ENCODE assay signal across 9 mouse cellular contexts in genomic region chr16:69469024-69469780, GRCm38 (mm10).
DNase-seq lines count a peak whose midpoint lies in the region; ATAC-seq and TF ChIP-seq lines count a peak whose summit lies in the region.
"Had no signal": no experiment of that assay in that cellular context is flagged by ENCODE, and none has a peak within 500 bp of the region (broad histone marks: within the 10 kb centered on the region; RNA-seq: fewer than 3 reads in every experiment).

No protein-coding gene starts in this region.

- peak; percentile 77 for ATAC-seq in midbrain, embryonic 13.5 days

- no peaks in the 10 kb centered on the region for H3K27me3 ChIP-seq in forebrain, embryonic 10.5 days (ENCODE audit: poor library complexity, severe bottlenecking)
- H3K27me3 ChIP-seq in midbrain, embryonic 13.5 days: no peaks in the 10 kb centered on the region

- peak overlapping the region; percentile 29 for H3K4me3 ChIP-seq in forebrain, embryonic 10.5 days
- peak overlapping the region; percentile 57 for H3K4me3 ChIP-seq in layer of hippocampus, adult 2 months
- H3K4me3 ChIP-seq in midbrain, embryonic 13.5 days (replicated peaks): peak overlapping the region; percentile 35
- H3K4me3 ChIP-seq: heart, adult 2 months had no signal

- H3K36me3 ChIP-seq in forebrain, embryonic 10.5 days (replicated peaks): no peaks in the 10 kb centered on the region
- no peaks in the 10 kb centered on the region for H3K36me3 ChIP-seq in midbrain, embryonic 13.5 days

- no peak for TF ChIP-seq CTCF in layer of hippocampus, adult 2 months (conservative IDR thresholded peaks at IDR 0.05)

- no peak overlapping the region for H3K27ac ChIP-seq in forebrain, embryonic 10.5 days
- peak overlapping the region; percentile 65 for H3K27ac ChIP-seq in layer of hippocampus, adult 2 months
- H3K27ac ChIP-seq in midbrain, embryonic 13.5 days: no peak overlapping the region
- H3K27ac ChIP-seq: heart, adult 2 months had no signal

- H3K4me2 ChIP-seq in midbrain, embryonic 13.5 days (replicated peaks): peak overlapping the region; percentile 55

- peak; percentile 26 to 49 for DNase-seq in cerebellum, postnatal 14 days
- no peak for DNase-seq in cerebellum, adult 9-11 months
- DNase-seq in forebrain, embryonic 10.5 days (ENCODE audit: extremely low spot score, low spot score): no peak
- DNase-seq in layer of hippocampus, adult 2 months (ENCODE audit: low spot score in 2 of 2): peak; percentile 20 to 24
- DNase-seq in ovary, adult 18-20 months (ENCODE audit: low spot score): no peak
- no peak for DNase-seq in embryo, embryonic 10.5 days (ENCODE audit: low spot score)
- no peak for DNase-seq in thymus, postnatal 0 days (ENCODE audit: low spot score)
- DNase-seq: heart, adult 2 months had no signal

- peak overlapping the region; percentile 51; the same call in 1 of the 2 replicates for H3K9ac ChIP-seq in midbrain, embryonic 13.5 days (replicated peaks)

- no peaks in the 10 kb centered on the region for H3K9me3 ChIP-seq in forebrain, embryonic 10.5 days
- H3K9me3 ChIP-seq in midbrain, embryonic 13.5 days: no peaks in the 10 kb centered on the region

- 37% methylated on average over 9 of the region's 9 CpGs for WGBS in forebrain, embryonic 10.5 days
- WGBS in midbrain, embryonic 13.5 days: 24% methylated on average over 9 of the region's 9 CpGs

- peaks cover 8% of the 10 kb centered on the region; the same call in 1 of the 2 replicates for H3K4me1 ChIP-seq in forebrain, embryonic 10.5 days
- H3K4me1 ChIP-seq in midbrain, embryonic 13.5 days (replicated peaks): peaks cover 10% of the 10 kb centered on the region; the same call in 1 of the 2 replicates

Comparison
In these comparisons a context has a peak if more than half of its experiments do, and no peak if none do; other contexts are left out.
1. DNase-seq: peak in cerebellum, postnatal 14 days (2 of 2) and layer of hippocampus, adult 2 months (2 of 2); none in cerebellum, adult 9-11 months (single experiment), forebrain, embryonic 10.5 days (single experiment), ovary, adult 18-20 months (single experiment), embryo, embryonic 10.5 days (single experiment) and thymus, postnatal 0 days (single experiment).
2. Peak in every context shown above with its lines, with median percentiles within 50 percentile points of each other: H3K4me3 ChIP-seq.